Comparison of ENCODE assay signal across 18 mouse cellular contexts in genomic region chr8:122149606-122150005, GRCm38 (mm10).
DNase-seq lines count a peak whose midpoint lies in the region; ATAC-seq and TF ChIP-seq lines count a peak whose summit lies in the region.
"Had no signal": no experiment of that assay in that cellular context is flagged by ENCODE, and none has a peak within 500 bp of the region (broad histone marks: within the 10 kb centered on the region; RNA-seq: fewer than 3 reads in every experiment).

No protein-coding gene starts in this region.

- TF ChIP-seq POLR2A in brain, embryonic 14.5 days (IDR thresholded peaks at IDR 0.05; ENCODE audit: borderline replicate concordance, extremely low read depth, insufficient read depth, insufficient read length, poor library complexity, severe bottlenecking) = no peak

- no peaks in the 10 kb centered on the region; the same call in 1 of the 2 replicates for H3K27me3 ChIP-seq in heart, embryonic 10.5 days (ENCODE audit: insufficient read depth, poor library complexity, severe bottlenecking)
- H3K27me3 ChIP-seq in heart, embryonic 12.5 days (replicated peaks) = peaks cover 2% of the 10 kb centered on the region; the same call in 1 of the 2 replicates
- H3K27me3 ChIP-seq in embryonic facial prominence, embryonic 14.5 days (replicated peaks; ENCODE audit: control insufficient read depth, insufficient read depth, low read length) = no peaks in the 10 kb centered on the region
- H3K27me3 ChIP-seq: liver, embryonic 13.5 days had no signal

- 0 out of 2 replicates have a peak overlapping the region, but pooled peaks have one; percentile 57 for H3K27ac ChIP-seq in heart, embryonic 10.5 days
- H3K27ac ChIP-seq in heart, embryonic 12.5 days (ENCODE audit: poor library complexity, severe bottlenecking) = no peak overlapping the region
- H3K27ac ChIP-seq in embryonic facial prominence, embryonic 14.5 days (replicated peaks; ENCODE audit: low read depth, low read length) = peak overlapping the region; percentile 48
- H3K27ac ChIP-seq: hindbrain, postnatal 0 days; liver, embryonic 13.5 days had no signal

- ATAC-seq in heart, embryonic 12.5 days (ENCODE audit: insufficient number of reproducible peaks, low FRiP score) = no peak
- ATAC-seq in embryonic facial prominence, embryonic 14.5 days (ENCODE audit: low read depth) = no peak
- ATAC-seq: hindbrain, postnatal 0 days had no signal

- H3K4me3 ChIP-seq in heart, embryonic 10.5 days = no peak overlapping the region
- no peak overlapping the region for H3K4me3 ChIP-seq in heart, embryonic 12.5 days
- no peak overlapping the region for H3K4me3 ChIP-seq in embryonic facial prominence, embryonic 14.5 days (ENCODE audit: low read depth, low read length)
- H3K4me3 ChIP-seq: erythroblast, embryonic 14.5 days; liver, embryonic 13.5 days had no signal

- 78% methylated on average over 8 of the region's 8 CpGs for WGBS in heart, embryonic 10.5 days
- 84% methylated on average over 8 of the region's 8 CpGs for WGBS in heart, embryonic 12.5 days
- WGBS in embryonic facial prominence, embryonic 14.5 days = 80% methylated on average over 7 of the region's 8 CpGs

- no peaks in the 10 kb centered on the region for H3K9me3 ChIP-seq in heart, embryonic 10.5 days
- H3K9me3 ChIP-seq in heart, embryonic 12.5 days (replicated peaks) = no peaks in the 10 kb centered on the region
- H3K9me3 ChIP-seq in embryonic facial prominence, embryonic 14.5 days (ENCODE audit: control insufficient read depth, low read length) = no peaks in the 10 kb centered on the region
- H3K9me3 ChIP-seq: liver, embryonic 13.5 days had no signal

- H3K4me1 ChIP-seq in heart, embryonic 10.5 days = peaks cover 45% of the 10 kb centered on the region
- H3K4me1 ChIP-seq in heart, embryonic 12.5 days (replicated peaks) = peaks cover 28% of the 10 kb centered on the region
- no peaks in the 10 kb centered on the region for H3K4me1 ChIP-seq in embryonic facial prominence, embryonic 14.5 days (ENCODE audit: control insufficient read depth, insufficient read depth, low read length)
- H3K4me1 ChIP-seq: liver, embryonic 13.5 days had no signal

- no peak overlapping the region for H3K9ac ChIP-seq in heart, embryonic 12.5 days
- H3K9ac ChIP-seq in embryonic facial prominence, embryonic 14.5 days (ENCODE audit: low read depth, low read length) = no peak overlapping the region
- H3K9ac ChIP-seq: liver, embryonic 13.5 days; lung, embryonic 14.5 days had no signal

- no peak overlapping the region for H3K4me2 ChIP-seq in heart, embryonic 12.5 days
- H3K4me2 ChIP-seq in embryonic facial prominence, embryonic 14.5 days (ENCODE audit: low read depth, low read length) = no peak overlapping the region
- H3K4me2 ChIP-seq: liver, embryonic 13.5 days; lung, embryonic 14.5 days had no signal

- TF ChIP-seq CTCF in brain, embryonic 14.5 days (IDR thresholded peaks at IDR 0.05; ENCODE audit: borderline replicate concordance, extremely low read depth, insufficient read depth, insufficient read length) = no peak

- no peaks in the 10 kb centered on the region for H3K36me3 ChIP-seq in heart, embryonic 10.5 days
- H3K36me3 ChIP-seq in heart, embryonic 12.5 days = no peaks in the 10 kb centered on the region
- no peaks in the 10 kb centered on the region for H3K36me3 ChIP-seq in embryonic facial prominence, embryonic 14.5 days (ENCODE audit: control insufficient read depth, insufficient read depth, low read length)
- H3K36me3 ChIP-seq: liver, embryonic 13.5 days had no signal

- DNase-seq in heart, embryonic 10.5 days (ENCODE audit: low spot score) = no peak
- DNase-seq in brain, embryonic 14.5 days (ENCODE audit: low read depth) = peak; percentile 37
- DNase-seq in cerebellum, adult 9-11 months = peak; percentile 76
- DNase-seq in embryonic facial prominence, embryonic 14.5 days (ENCODE audit: low spot score) = peak; percentile 38
- no peak for DNase-seq in kidney, postnatal 36 days
- DNase-seq in kidney, adult 8-10 months = no peak
- DNase-seq: adrenal gland, adult 2 months; B cell, adult 2 months; heart, adult 11 months; kidney, adult 18-20 months; kidney, postnatal 14 days; liver, embryonic 13.5 days; lung, embryonic 14.5 days; lung, postnatal 4 days; right cerebral cortex, postnatal 4 days had no signal

Comparison
In these comparisons a context has a peak if more than half of its experiments do, and no peak if none do; other contexts are left out.
1. DNase-seq: peak in brain, embryonic 14.5 days (single experiment), cerebellum, adult 9-11 months (single experiment) and embryonic facial prominence, embryonic 14.5 days (single experiment); none in heart, embryonic 10.5 days (single experiment), kidney, postnatal 36 days (0 of 2) and kidney, adult 8-10 months (0 of 2).